Mouse (Mus musculus) megakaryocyte-erythroid progenitor cell, adult 5-6 weeks (primary cell): ENCODE measurements at regions not wholly inside any gene's neighbourhood (a gene's known extent, or its start where the extent isn't known, plus 50 kb on each side); places are given as distances from the start of the nearest gene placed in this dataset.
"Not testable (repeated sequence)": the region's sequence is repeated elsewhere in the genome, so short reads cannot be mapped to it uniquely, and the experiment has no call there.

Source experiments
- ATAC-seq: replicated peaks from 2 replicates; pipeline ENCODE4 v1.8.0; 2016; ENCODE audit warnings: mild to moderate bottlenecking, inconsistent platforms; ENCODE audit not compliant: severe bottlenecking, poor library complexity, low FRiP score, low TSS enrichment

DNA sequence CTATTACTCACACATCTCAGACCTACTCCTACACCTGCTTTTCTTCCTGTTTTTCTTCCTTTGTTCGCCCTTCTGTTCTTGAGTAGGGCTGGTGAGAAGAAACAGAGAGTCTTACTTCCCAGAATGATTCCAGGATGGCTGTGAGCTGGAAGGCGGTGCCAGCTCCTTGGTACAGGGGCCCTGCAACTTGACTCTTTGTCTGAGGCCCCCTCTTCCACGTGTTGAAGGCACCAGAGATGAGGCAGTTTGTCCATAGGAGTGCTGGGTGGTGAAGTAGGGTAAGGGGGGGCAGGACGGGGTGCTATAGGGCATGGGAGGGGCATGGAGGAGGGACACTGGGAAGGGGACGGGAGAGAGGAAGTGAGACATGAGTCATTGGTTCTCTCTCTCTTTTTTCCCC, 60.8 kb downstream of the Dmrta2 start:
- no peak for ATAC-seq

- no peak for ATAC-seq
These were observed 67.2 kb downstream of the Dmrta2 start for GRCm38 (mm10) chr4:110044851-110045618.

DNA sequence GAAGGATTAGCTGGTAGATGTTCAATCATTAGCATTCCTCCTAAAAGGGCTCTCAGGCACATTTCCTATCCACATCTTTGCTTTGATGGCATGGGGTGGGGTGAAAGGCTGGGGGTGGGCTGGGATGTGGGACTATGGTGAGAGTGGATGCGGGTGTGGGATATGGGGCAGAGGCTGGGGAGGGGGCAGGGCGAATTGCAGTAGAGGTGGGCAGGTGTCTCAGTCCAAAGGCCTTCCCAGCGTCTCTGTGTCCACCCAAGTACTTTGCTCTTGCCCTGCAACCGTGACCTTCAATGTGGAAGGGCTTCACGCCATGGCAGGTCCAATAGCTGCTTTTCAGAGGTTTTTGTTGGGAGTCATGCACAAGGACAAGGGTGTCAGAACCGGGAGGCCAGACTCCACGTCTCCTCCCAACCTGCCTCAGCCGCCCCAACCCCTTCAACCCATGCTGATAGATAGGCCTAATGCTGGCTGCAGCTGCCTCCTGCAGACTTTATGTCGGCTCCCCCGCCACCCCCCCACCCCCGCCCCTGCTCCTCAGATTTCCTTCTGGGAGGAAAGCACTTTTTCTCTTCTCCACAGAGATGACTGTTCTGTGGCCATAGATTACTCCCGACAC, 67.9 kb downstream of the Dmrta2 start:
- no peak for ATAC-seq

- no peak for ATAC-seq
These were observed 68.4 kb downstream of the Dmrta2 start for GRCm38 (mm10) chr4:110046270-110046651.

GRCm38 (mm10) chr4:110050393-110051280, 72.8 kb downstream of the Dmrta2 start:
- peak; percentile 96 for ATAC-seq

DNA sequence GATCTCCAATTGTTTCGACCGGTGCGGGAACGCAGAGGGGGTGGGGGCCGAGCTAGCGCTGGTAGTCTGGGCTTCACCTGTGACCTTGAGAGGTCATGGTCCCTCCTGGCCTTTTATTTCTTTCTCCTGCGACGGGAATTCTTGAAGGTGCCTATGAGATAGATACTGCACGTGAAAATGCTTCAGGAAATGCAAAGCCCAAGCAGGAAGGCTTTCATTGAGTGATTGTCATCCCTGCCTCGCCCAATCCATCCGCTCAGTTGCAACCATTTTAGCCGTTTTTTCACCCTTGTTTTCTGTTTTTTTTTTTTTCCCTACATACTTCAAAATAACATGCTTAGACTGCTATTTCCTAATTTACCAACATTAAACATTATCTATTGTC, 73.4 kb downstream of the Dmrta2 start:
- no peak for ATAC-seq

- ATAC-seq, result no peak
These were observed 74.0 kb downstream of the Dmrta2 start for GRCm38 (mm10) chr4:110051872-110052271.

GRCm38 (mm10) chr4:110052998-110053397, 75.1 kb downstream of the Dmrta2 start:
- ATAC-seq, result no peak

- ATAC-seq, result no peak
These were observed 96.0 kb downstream of the Dmrta2 start for GRCm38 (mm10) chr4:110073836-110074235.

GRCm38 (mm10) chr4:110083371-110083770, 105.5 kb downstream of the Dmrta2 start:
- no peak for ATAC-seq

GRCm38 (mm10) chr4:110087570-110088247, 109.9 kb downstream of the Dmrta2 start:
- peak; percentile 75; the same call in 1 of the 2 replicates for ATAC-seq

DNA sequence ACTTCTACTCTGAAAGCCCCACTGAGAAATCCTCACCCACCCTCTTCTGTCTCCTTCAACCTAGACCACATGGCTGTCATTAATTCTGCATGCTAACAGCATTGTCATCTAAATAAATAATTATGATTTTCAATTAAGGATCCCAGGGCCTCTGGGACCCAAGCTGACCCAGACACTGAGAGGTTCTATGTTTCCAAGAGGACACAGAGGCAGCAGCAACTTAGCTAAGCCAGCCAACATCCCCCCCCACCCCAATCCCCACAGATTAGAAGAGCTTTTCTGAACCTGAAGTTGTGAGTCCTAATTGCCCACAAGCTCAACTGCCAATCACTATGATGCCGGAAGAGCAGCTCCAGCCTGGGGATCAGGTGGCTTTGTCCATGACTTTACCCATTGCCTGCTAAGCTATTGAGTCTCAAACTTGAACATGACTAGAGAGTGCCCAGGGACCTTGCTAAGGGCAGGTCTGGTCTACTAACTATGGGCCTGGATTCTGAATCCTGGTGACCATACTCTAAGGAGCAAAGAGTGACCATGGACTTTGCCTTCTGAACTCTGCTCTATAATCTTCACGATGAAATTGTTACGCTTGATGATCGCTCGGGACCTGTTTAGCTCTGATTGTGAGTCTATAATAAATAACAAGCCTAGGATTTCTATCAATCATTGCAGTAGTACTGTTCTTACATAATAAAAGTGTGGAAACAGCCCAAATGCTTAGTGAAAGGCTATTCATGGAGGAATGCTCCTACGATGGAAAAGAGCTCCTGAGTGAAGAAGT, 115.4 kb downstream of the Dmrta2 start:
- no peak for ATAC-seq

GRCm38 (mm10) chr4:110094541-110094940, 116.7 kb downstream of the Dmrta2 start:
- ATAC-seq, result no peak

DNA sequence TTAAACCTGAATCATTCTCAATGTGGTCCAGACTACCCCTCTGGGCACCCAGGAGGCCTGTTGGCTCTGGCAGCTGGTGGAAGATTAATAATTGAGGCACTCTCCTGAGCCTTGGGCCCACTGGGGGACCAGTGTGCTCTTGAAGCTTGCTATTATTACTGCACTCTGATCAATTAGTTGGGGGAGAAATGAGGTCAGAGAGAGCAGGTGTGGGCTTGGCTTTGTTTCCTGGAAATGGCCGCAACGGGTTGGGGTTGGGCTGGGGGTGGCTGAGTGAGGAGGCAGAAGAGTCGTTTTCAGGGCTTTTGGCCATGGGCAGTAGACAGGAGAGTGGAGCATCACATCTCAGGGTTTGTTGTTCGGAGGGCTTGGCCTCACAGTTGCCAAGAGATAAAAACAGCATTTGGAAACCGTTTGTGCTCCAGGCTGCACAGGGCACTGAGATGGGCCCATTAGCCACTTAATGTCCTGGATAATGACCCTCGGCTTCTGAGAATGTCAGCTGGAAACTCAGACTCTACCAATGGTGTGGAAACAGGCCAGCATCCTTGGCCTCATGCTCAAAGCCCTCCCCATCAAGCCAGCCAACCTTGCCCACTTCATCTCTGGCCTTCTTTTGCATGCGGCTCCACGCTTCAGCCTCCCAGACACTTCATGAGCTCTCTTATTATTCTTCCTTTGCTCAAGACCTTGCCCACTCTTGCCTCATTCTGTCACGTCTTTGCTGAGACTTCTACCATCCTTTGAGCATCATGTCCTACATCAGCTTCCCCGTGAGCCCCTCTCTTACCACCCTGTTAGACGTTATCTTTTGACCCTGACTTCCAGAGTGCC, 118.1 kb downstream of the Dmrta2 start:
- no peak for ATAC-seq

DNA sequence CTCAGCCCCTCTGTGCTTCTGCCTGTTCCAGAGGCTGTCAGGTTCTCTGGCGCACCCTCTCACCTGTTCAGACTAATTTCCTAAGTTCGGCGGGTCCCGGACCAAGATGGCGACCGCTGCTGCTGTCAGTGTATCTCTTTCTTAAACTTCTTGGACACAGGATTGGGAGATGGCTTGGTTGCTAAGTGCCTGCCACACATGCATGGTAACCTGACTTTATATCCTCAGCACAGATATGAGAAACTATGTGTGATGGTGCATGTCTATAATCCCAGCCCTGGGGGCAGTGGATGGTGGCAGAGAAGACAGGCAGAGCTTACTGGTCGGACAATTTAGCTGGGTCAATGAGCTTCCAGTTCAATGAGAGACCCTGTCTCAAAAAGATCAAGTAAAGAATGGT, 126.3 kb downstream of the Dmrta2 start:
- ATAC-seq, result not testable (repeated sequence)

DNA sequence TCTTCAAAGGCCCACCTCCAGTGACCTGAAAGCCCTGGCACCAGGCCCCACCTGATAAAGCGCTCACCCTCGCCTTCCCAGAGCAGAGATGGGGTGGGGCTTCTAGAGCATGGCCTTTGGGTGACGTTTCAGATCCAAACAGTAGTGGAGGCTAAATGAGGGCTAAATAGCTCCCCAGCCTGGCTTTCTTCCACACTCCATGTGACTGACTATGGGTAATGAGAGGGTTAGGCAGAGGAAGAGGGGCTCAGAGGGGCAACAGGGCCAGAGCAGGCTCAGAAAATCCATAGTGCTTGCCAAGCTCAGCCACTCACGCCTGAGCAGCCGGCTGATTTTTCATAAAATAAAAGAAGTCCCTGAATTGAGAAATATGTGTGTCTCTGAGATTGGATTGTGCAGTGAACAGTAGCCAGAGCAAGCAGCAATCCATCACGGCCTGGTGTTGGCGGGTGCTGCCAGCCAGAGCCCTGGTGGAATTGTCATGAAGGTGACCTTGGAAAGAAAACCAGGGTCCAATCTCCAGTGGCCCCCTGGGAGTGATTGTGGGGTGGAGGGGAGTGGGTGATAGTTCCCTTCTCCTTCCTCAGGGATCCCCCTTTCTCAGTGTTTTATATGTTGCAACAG, 128.9 kb downstream of the Dmrta2 start:
- no peak for ATAC-seq

DNA sequence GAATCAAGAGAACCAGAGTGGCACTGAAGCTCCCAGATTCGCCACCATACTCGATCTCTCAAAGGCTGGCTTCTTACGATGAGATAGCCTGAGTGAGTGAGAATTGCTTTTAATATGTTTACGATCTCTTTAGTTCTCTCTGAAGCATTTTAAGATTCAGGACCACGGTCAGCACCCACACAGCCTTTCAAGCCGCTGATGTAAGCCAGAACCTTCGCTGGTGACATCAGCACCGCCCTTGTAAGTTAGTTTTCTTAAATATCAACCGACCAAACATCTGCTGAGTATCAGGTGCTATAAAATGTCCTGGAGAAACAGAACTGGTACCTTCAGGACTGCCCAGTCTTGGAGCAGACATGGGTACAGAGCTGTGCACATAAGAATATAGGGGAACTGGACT, 141.6 kb downstream of the Dmrta2 start:
- ATAC-seq, result no peak

- ATAC-seq, result no peak
These were observed 142.0 kb downstream of the Dmrta2 start for GRCm38 (mm10) chr4:110119874-110120273.
